Mouse (Mus musculus) limb, embryonic 14.5 days (tissue): Measurements from ENCODE around the gene Ift43. TPM values are rescaled to one million over a fixed set of nuclear protein-coding genes. Genes with fewer than 3 reads are reported as not detected.

Source experiments
- ATAC-seq: fragments of 200-750 bp; cut with Nextera tagmentation; 2 replicates; pipeline ENCODE4 v1.8.0; 2017; ENCODE audit warnings: low read depth, moderate number of reproducible peaks, moderate TSS enrichment; ENCODE audit not compliant: low FRiP score
- DNase-seq: peaks from one replicate; pipeline ENCODE4 v3.0.0-alpha.2; 2015; ENCODE audit warnings: low spot score
- H3K27ac ChIP-seq: fragments of 300-500 bp; sonication (generic); replicated peaks from 2 replicates; pipeline ENCODE4 v1.5.1; 2014; ENCODE audit warnings: low read depth, mild to moderate bottlenecking, low read length, moderate library complexity, mixed read lengths
- H3K27me3 ChIP-seq: fragments of 300-500 bp; sonication (generic); 2 replicates; pipeline ENCODE4 v1.6.1; 2014; ENCODE audit warnings: low read length, mixed read lengths; ENCODE audit not compliant: control insufficient read depth, insufficient read depth
- H3K36me3 ChIP-seq: fragments of 300-500 bp; sonication (generic); 2 replicates; pipeline ENCODE4 v1.6.1; 2014; ENCODE audit warnings: mild to moderate bottlenecking, low read length, moderate library complexity, mixed read lengths; ENCODE audit not compliant: control insufficient read depth, insufficient read depth
- H3K4me1 ChIP-seq: fragments of 300-500 bp; sonication (generic); 2 replicates; pipeline ENCODE4 v1.6.1; 2014; ENCODE audit warnings: antibody characterized with exemption, low read length, mixed read lengths; ENCODE audit not compliant: control insufficient read depth, insufficient read depth
- H3K4me2 ChIP-seq: fragments of 300-500 bp; sonication (generic); replicated peaks from 2 replicates; pipeline ENCODE4 v1.6.1; 2014; ENCODE audit warnings: low read depth, mild to moderate bottlenecking, low read length, moderate library complexity; ENCODE audit not compliant: severe bottlenecking
- H3K4me3 ChIP-seq: fragments of 300-500 bp; sonication (generic); replicated peaks from 2 replicates; pipeline ENCODE4 v1.5.1; 2014; ENCODE audit warnings: low read length
- H3K9ac ChIP-seq: fragments of 300-500 bp; sonication (generic); 2 replicates; pipeline ENCODE4 v1.6.1; 2014; ENCODE audit warnings: mild to moderate bottlenecking, low read depth, low read length, moderate library complexity; ENCODE audit not compliant: severe bottlenecking
- H3K9me3 ChIP-seq: fragments of 300-500 bp; sonication (generic); 2 replicates; pipeline ENCODE4 v1.6.1; 2016; ENCODE audit warnings: low read length; ENCODE audit not compliant: control insufficient read depth
- POLR2A ChIP-seq: fragments of 200-500 bp; IDR thresholded peaks from 2 replicates; pipeline ENCODE4 v1.8.0; 2012; ENCODE audit warnings: inconsistent platforms, mild to moderate bottlenecking, moderate library complexity, borderline replicate concordance; ENCODE audit not compliant: insufficient read depth, insufficient read length; ENCODE audit errors: extremely low read depth
- WGBS: fragments of 180-500 bp; shearing (Covaris S2); extraction: QIAGEN DNeasy Blood & Tissue Kit; methylation state at CpG from one replicate; pipeline ENCODE4 v1.1.7; 2014; 5-methylcytosine and 5-hydroxymethylcytosine counted together
- polyA plus RNA-seq, 2 experiments: library from polyadenylated mRNA; depleted of rRNA in 1 of 2; stranded (reverse) in 1 of 2; unstranded in 1 of 2; fragments of >200 nt; fragmentation: Nextera tagmentation in 1 of 2; extraction: Ambion mirVana in 1 of 2; gene quantifications; 2 replicates each; pipeline versions ENCODE4 v1.2.1 to v1.2.3; 2012 to 2014

Ift43 gene
- polyA plus RNA-seq, 2 experiments, result 48.7 to 75.5 TPM

DNA sequence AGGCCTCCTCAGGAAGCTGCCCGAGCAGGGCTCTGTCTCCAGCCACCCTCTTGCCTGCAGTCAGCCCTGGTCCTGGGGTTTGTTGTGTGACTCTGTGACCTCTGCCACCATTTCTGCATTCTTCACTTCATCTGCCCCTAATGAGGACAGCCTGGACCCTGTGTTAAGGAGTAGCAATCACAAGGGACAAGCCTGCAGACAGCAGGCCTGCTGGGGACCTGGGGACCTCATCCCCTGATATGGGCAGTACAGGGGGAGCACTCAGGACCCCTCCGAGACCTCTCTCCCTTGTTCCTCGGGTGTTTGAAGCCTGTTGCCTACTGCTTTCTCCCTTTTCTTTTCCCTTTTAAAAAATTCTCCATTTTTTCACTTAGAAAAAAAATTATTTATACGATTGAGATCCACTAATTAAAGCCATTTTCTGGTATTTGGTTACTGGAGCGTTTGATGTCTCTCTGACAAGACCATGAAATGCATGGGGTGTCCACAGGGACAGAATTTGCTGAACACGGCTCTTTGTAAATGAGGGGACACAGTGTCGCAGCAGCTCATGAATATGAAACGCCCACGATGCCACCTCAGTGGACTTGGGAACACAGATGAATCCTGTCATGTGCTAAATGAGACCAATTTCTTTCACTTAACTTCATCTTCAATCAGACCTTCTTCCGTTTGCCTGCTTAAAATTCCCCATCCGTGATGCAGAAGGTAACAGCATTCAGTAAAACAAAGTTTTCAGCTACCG lies 71.0 kb downstream of the Ift43 start:
- no peak for DNase-seq
- Histone ChIP-seq H3K9me3 (no peaks in the 10 kb centered on the region), H3K27ac (no peak overlapping the region), H3K9ac (no peak overlapping the region), H3K36me3 (no peaks in the 10 kb centered on the region), H3K4me1 (peaks cover 17% of the 10 kb centered on the region), H3K4me3 (no peak overlapping the region), H3K27me3 (no peaks in the 10 kb centered on the region), H3K4me2 (no peak overlapping the region)
- 80% methylated on average over 12 of the region's 12 CpGs for WGBS
- ATAC-seq, result no peak
- no peak for TF ChIP-seq POLR2A

DNA sequence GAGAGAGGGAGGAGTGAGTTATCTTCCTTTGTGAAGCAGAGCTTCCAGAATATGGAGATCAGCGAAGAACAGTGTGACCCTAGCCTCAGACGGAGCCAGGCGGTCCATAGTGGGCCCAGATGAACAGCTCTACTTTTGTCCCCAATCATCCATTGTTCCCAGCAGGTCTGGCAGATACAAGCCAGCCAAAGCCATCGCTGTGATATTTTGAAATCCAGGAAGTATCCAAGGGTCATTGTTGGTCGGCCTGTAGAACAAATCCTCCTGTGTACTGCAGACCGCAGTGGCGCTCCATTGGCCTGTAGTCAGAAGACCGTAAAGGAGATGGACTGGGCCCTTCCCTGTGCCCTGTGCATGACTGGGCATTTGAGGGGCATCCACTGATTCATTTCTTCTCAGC lies 72.8 kb downstream of the Ift43 start:
- Histone ChIP-seq H3K36me3 (no peaks in the 10 kb centered on the region), H3K27me3 (no peaks in the 10 kb centered on the region), H3K9ac (no peak overlapping the region), H3K4me1 (peaks cover 29% of the 10 kb centered on the region), H3K27ac (no peak overlapping the region), H3K4me3 (no peak overlapping the region), H3K9me3 (no peaks in the 10 kb centered on the region), H3K4me2 (no peak overlapping the region)
- no peak for TF ChIP-seq POLR2A
- DNase-seq (no peak), ATAC-seq (no peak)
- WGBS, result 98% methylated on average over 8 of the region's 8 CpGs

DNA sequence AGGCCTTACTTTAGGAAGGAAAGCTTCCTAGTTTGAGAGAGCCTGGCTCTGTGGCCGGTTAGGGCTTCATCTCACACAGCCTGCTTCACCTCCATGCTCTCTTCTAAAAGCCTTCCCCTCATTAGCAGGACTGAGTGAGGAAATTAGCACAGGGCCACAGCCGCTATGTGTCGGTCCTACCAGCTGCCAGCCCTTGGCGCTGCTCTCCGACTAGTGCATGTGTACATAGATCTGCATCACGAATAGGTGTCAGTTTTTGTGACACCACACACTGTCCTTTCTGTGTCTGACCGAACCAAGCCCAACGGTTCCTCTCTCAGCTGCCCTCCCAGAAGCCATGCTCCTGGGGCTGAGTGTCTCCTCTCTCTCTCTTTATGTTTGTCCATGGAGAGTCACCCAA lies 74.8 kb downstream of the Ift43 start:
- no peaks in the 10 kb centered on the region for H3K27me3 ChIP-seq

DNA sequence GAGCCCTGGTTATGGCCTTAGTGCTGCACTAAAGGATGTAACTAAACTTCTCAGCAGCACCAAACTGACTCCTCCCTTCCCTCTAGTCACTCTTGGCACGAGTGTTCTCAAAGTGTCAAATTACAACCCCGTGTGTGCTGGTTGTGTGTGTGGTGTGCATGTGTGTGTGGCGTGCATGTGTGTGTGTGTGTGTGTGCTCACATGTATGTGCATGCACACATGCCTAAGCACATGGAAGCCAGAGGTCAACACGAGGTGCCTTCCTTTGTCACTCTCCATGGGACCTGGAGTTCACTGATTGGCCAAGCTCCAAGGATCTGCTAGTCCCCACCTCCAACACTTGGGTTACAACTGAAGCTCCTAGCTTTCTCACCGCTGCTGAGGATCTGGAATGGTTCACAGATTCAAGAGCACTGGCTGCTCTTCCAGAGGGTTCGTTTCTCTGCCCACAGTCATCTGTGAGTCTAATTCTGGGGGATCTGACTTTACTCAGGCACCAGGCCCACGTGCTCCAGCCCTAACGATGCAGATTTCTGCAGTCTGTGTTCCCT lies 75.6 kb downstream of the Ift43 start:
- DNase-seq, result peak; percentile 76
- Histone ChIP-seq H3K27ac (peak overlapping the region; percentile 44; the same call in 1 of the 2 replicates), H3K36me3 (no peaks in the 10 kb centered on the region; the same call in 1 of the 2 replicates), H3K27me3 (no peaks in the 10 kb centered on the region), H3K9me3 (no peaks in the 10 kb centered on the region), H3K4me3 (no peak overlapping the region), H3K9ac (no peak overlapping the region), H3K4me1 (peaks cover 26% of the 10 kb centered on the region), H3K4me2 (no peak overlapping the region)
- ATAC-seq, result peak; percentile 84
- WGBS, result 7% methylated on average over 8 of the region's 8 CpGs
- no peak for TF ChIP-seq POLR2A

More for the DNA sequence above, 74.8 kb downstream of the Ift43 start:
- Histone ChIP-seq H3K9ac (no peak overlapping the region), H3K4me3 (no peak overlapping the region), H3K4me1 (peaks cover 29% of the 10 kb centered on the region), H3K27ac (0 out of 2 replicates have a peak overlapping the region, but pooled peaks have one; percentile 6), H3K9me3 (no peaks in the 10 kb centered on the region), H3K36me3 (no peaks in the 10 kb centered on the region; the same call in 1 of the 2 replicates), H3K4me2 (no peak overlapping the region)
- ATAC-seq (no peak), DNase-seq (no peak)
- WGBS, result 88% methylated on average over 8 of the region's 8 CpGs
- TF ChIP-seq POLR2A, result no peak

DNA sequence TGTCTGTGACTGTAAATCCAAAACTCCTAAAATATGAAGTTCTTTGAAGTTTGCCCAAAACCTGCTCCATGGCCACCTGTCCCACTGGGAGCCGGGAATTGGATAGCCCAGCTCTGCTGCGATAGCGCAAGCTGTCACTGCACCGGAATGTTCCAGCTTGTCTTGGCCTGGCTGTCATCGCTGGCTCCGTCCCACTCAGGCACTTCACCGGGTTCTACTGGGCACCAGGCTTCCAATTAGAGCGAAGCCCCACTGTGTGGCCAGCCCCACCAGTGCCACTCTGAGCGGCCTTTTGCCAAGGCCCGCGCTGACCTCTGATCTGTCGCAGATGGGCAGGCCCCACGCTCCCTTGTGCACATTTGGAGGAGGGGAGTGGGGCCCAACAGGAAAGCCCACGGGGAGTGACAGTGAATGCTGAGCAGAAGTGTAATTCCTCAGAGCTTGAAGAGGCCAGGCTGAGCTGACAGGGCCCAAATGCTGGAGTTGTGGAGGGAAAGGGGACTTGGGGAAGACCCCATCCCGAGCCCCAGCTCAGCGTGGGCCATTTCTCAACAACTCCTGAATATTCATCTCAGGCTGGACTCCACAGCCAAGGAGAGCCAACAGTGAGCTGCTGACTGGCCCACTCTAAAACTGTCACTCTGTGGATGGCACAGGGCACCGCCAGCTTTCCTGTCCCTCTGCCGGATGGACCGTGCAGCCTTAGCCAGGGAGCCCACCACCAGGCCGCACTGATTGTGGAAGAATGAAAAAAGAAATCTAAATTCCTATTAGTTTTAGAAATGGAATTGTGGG lies 76.5 kb downstream of the Ift43 start:
- ATAC-seq (no peak), DNase-seq (no peak)
- H3K27me3 ChIP-seq, result no peaks in the 10 kb centered on the region
- no peak overlapping the region for H3K9ac ChIP-seq
- 80% methylated on average over 20 of the region's 20 CpGs for WGBS
- peaks cover 25% of the 10 kb centered on the region for H3K4me1 ChIP-seq
- no peak for TF ChIP-seq POLR2A
- no peaks in the 10 kb centered on the region for H3K9me3 ChIP-seq
- no peak overlapping the region for H3K4me2 ChIP-seq
- H3K36me3 ChIP-seq, result no peaks in the 10 kb centered on the region; the same call in 1 of the 2 replicates
- no peak overlapping the region for H3K4me3 ChIP-seq
- peak overlapping the region; percentile 44 for H3K27ac ChIP-seq
